Mouse (Mus musculus) heart, postnatal 0 days (tissue): ENCODE measurements at regions not wholly inside any gene's neighbourhood (a gene's known extent, or its start where the extent isn't known, plus 50 kb on each side); places are given as distances from the start of the nearest gene placed in this dataset.

Source experiments
- CTCF ChIP-seq: IDR thresholded peaks from 2 replicates; pipeline ENCODE4 v1.5.1; 2016; ENCODE audit warnings: antibody characterized with exemption, control low read depth, low read depth
- EP300 ChIP-seq: IDR thresholded peaks from 2 replicates; pipeline ENCODE4 v1.6.1; 2016; ENCODE audit warnings: antibody characterized with exemption, low read depth

DNA sequence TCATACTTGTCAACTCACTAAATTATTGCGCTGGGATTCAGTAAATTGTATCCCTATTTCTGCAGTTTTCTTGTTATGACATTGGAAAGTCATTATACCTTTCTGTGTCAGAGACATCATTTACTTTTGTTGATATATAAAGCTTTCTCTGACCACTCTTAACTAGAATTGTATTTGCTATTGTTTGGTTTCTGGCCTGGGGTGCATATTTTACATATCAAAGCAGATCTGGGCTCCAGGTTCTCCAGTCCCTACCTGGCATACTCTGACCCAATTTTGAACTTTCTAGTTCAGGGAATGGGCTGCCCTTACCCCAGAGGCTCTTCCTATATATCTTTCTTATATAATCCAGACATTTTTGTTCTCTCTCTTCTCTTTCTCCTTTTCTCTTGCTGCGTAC, 195.8 kb upstream of the Tmeff2 start:
- TF ChIP-seq CTCF: no peak
- TF ChIP-seq EP300: no peak
